Mouse (Mus musculus): ENCODE data around the gene Tmem274.
"Not testable (repeated sequence)": the region's sequence is repeated elsewhere in the genome, so short reads cannot be mapped to it uniquely, and the experiment has no call there.

The Tmem274 gene

GRCm38 (mm10) chr4:149477078-149477477 lies at the start of gene Tmem274:
Gene Tmem274 (plus strand): TSS chr4:149477378.
- no peak for DNase-seq (ENCODE audit: low spot score)

- DNase-seq (ENCODE audit: low spot score): no peak
These were observed 47.6 kb upstream of the Tmem274 start for GRCm38 (mm10) chr4:149429592-149429991.

- DNase-seq (ENCODE audit: low spot score): not testable (repeated sequence)
These were observed 45.3 kb upstream of the Tmem274 start for GRCm38 (mm10) chr4:149431887-149432286.

- no peak for DNase-seq (ENCODE audit: low spot score)
These were observed 36.6 kb upstream of the Tmem274 start for GRCm38 (mm10) chr4:149440576-149440975.

DNA sequence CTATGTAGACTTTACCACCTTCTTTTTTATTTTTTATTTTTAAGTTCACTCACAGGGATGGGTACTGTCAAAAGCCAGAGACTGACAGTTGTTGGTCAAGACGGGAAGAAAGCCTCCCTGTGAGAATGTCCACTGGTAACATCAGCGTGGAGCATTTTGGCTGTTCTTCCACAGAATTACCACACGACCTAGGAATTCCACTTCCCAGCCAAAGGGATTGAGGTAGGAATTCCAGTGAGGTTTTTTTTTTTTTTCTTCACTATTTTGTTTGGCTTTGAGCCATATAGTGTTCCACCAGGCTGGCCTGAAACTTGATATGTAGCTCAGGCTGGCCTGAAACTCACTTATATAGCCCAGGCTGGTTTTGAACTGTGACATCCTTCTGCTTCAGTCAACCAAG lies 34.7 kb upstream of the Tmem274 start:
- DNase-seq (ENCODE audit: low spot score): no peak

DNA sequence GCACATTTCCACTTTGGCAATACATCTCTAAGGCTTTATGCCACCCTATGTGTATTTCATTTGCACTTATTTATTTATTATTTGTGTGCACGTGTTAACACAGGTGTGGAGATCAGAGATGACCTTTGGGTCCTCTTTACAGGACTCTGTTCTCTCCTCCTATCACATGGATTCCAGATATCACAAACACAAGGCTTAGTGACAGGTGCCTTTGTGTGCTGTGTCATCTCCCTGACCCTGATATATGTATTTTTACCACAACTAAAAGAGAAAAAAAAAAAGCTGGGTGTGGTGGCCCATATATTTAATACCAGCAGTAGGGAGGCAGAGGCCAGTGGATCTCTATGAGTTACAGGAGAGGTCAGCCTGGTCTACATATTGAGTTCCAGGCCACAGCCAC lies 32.7 kb upstream of the Tmem274 start:
- DNase-seq (ENCODE audit: low spot score): no peak

GRCm38 (mm10) chr4:149444964-149445701 lies 32.0 kb upstream of the Tmem274 start:
- DNase-seq (ENCODE audit: low spot score): peak; percentile 84

- DNase-seq (ENCODE audit: low spot score): no peak
These were observed 31.3 kb upstream of the Tmem274 start for GRCm38 (mm10) chr4:149445868-149446267.

GRCm38 (mm10) chr4:149446309-149446708 lies 30.9 kb upstream of the Tmem274 start:
- no peak for DNase-seq (ENCODE audit: low spot score)

DNA sequence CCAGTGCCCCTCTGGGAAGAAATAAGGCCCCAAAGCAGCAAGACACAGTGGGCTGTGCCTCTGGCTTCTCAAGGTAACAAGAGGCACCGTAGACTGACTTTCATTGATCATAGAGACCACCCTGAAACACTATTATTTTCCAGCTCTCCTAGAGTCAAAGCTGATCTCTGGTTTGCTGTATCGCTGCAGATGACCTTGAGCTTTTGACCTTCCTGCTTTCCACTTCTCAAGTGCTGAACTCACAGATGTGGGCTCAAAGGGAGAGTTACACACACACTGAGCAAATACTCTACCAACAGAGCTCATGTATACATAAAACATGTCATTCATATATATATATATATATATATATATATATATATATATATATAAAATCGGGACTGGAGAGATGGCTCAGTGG lies 26.5 kb upstream of the Tmem274 start:
- no peak for DNase-seq (ENCODE audit: low spot score)

GRCm38 (mm10) chr4:149453656-149454055 lies 23.5 kb upstream of the Tmem274 start:
- peak; percentile 59 for DNase-seq (ENCODE audit: low spot score)

- DNase-seq (ENCODE audit: low spot score): no peak
These were observed 22.9 kb upstream of the Tmem274 start for GRCm38 (mm10) chr4:149454263-149454662.

DNA sequence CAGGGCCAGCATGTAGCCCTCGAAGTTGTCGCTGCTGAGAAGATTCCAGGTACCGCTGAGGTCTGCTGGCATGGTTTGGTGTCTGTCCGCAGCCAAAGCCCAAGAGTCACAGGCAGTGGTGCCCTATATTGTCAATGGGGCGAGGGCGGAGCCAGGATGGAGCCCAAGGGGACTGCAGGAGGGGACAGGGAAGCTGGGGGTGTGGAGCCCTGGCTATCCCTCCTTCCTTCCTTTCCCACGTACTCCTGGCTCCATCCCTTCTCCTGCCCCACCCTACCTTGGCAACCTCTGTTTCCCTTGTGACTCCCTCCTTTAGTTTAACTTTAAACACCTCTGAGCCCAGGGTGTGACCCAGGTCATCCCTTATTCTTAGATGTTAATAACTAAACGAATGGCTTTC lies 22.3 kb upstream of the Tmem274 start, which contains the start of gene Rbp7:
TSS of gene Rbp7 (minus strand) at position 100 of the 400 bp plus-strand sequence.
- DNase-seq (ENCODE audit: low spot score): no peak

- DNase-seq (ENCODE audit: low spot score): not testable (repeated sequence)
These were observed 20.0 kb upstream of the Tmem274 start for GRCm38 (mm10) chr4:149457163-149457562.

- DNase-seq (ENCODE audit: low spot score): no peak
These were observed 19.2 kb upstream of the Tmem274 start for GRCm38 (mm10) chr4:149457831-149458430.

GRCm38 (mm10) chr4:149458526-149458925 lies 18.7 kb upstream of the Tmem274 start:
- DNase-seq (ENCODE audit: low spot score): no peak

DNA sequence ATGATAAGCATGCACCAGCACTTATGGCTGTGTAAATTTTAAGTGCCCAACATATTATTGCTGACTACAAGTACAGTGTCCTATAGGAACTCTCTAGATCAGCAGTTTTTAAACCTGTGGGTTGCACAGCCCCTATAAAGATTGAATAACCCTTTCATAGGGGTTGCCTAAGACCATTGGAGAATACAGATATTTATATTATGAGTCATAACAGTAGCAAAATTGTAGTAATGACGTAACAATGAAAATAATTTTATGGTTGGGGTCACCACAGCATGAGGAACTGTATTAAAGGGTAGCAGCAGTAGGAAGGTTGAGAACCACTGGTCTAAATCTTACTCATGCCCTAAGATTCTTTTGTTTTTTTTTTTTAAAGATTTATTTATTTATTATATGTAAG lies 17.8 kb upstream of the Tmem274 start:
- no peak for DNase-seq (ENCODE audit: low spot score)

- DNase-seq (ENCODE audit: low spot score): not testable (repeated sequence)
These were observed 16.7 kb upstream of the Tmem274 start for GRCm38 (mm10) chr4:149460475-149460874.

- DNase-seq (ENCODE audit: low spot score): no peak
These were observed 15.4 kb upstream of the Tmem274 start for GRCm38 (mm10) chr4:149461579-149462304.

GRCm38 (mm10) chr4:149462305-149462971 lies 14.7 kb upstream of the Tmem274 start:
- no peak for DNase-seq (ENCODE audit: low spot score)

- DNase-seq (ENCODE audit: low spot score): no peak
These were observed 13.7 kb upstream of the Tmem274 start for GRCm38 (mm10) chr4:149463435-149463950.

GRCm38 (mm10) chr4:149469557-149469956 lies 7.6 kb upstream of the Tmem274 start:
- DNase-seq (ENCODE audit: low spot score): peak; percentile 82

Measured in T-cell, adult 2 months (primary cell).